Mouse (Mus musculus) hindbrain, embryonic 11.5 days (tissue): Measurements from ENCODE around the gene Ly6g6e. TPM values are rescaled to one million over a fixed set of nuclear protein-coding genes. Genes with fewer than 3 reads are reported as not detected.

ENCODE experiments used
- ATAC-seq: fragments of 200-750 bp; cut with Nextera tagmentation; 2 replicates; pipeline ENCODE4 v1.8.0; 2017; ENCODE audit warnings: mild to moderate bottlenecking, moderate TSS enrichment, moderate library complexity; ENCODE audit not compliant: low FRiP score
- DNase-seq: peaks from one replicate; pipeline ENCODE4 v3.0.0-alpha.2; 2015; ENCODE audit warnings: low spot score
- H3K27ac ChIP-seq: fragments of 300-500 bp; sonication (generic); 2 replicates; pipeline ENCODE4 v1.5.1; 2014; ENCODE audit warnings: mild to moderate bottlenecking, low read depth, low read length
- H3K27me3 ChIP-seq: fragments of 300-500 bp; sonication (generic); 2 replicates; pipeline ENCODE4 v1.6.1; 2014; ENCODE audit warnings: mild to moderate bottlenecking, low read length, moderate library complexity, mixed read lengths; ENCODE audit not compliant: control insufficient read depth, insufficient read depth
- H3K36me3 ChIP-seq: fragments of 300-500 bp; sonication (generic); 2 replicates; pipeline ENCODE4 v1.6.1; 2014; ENCODE audit warnings: mild to moderate bottlenecking, low read length, moderate library complexity, mixed read lengths; ENCODE audit not compliant: control insufficient read depth, insufficient read depth
- H3K4me1 ChIP-seq: fragments of 300-500 bp; sonication (generic); replicated peaks from 2 replicates; pipeline ENCODE4 v1.6.1; 2014; ENCODE audit warnings: low read length, mixed read lengths; ENCODE audit not compliant: control insufficient read depth, insufficient read depth
- H3K4me2 ChIP-seq: fragments of 300-500 bp; sonication (generic); replicated peaks from 2 replicates; pipeline ENCODE4 v1.6.1; 2014; ENCODE audit warnings: mild to moderate bottlenecking, low read depth, low read length
- H3K4me3 ChIP-seq: fragments of 300-500 bp; sonication (generic); 2 replicates; pipeline ENCODE4 v1.5.1; 2014; ENCODE audit warnings: low read depth, low read length
- H3K9ac ChIP-seq: fragments of 300-500 bp; sonication (generic); 2 replicates; pipeline ENCODE4 v1.6.1; 2014; ENCODE audit warnings: low read depth, low read length
- H3K9me3 ChIP-seq: fragments of 300-500 bp; sonication (generic); 2 replicates; pipeline ENCODE4 v1.6.1; 2016; ENCODE audit warnings: low read length; ENCODE audit not compliant: control insufficient read depth
- WGBS: fragments of 180-500 bp; shearing (Covaris S2); extraction: QIAGEN DNeasy Blood & Tissue Kit; methylation state at CpG from one replicate; pipeline ENCODE4 v1.1.7; 2014; 5-methylcytosine and 5-hydroxymethylcytosine counted together
- polyA plus RNA-seq: library from polyadenylated mRNA; unstranded; fragments of >200 nt; fragmentation: Nextera tagmentation; extraction: Ambion mirVana; gene quantifications from 2 replicates; pipeline ENCODE4 v1.2.1, GENCODE M21; 2014

Gene Ly6g6e
- polyA plus RNA-seq, 1 experiment from 2014 or later, result 0.42 TPM

DNA sequence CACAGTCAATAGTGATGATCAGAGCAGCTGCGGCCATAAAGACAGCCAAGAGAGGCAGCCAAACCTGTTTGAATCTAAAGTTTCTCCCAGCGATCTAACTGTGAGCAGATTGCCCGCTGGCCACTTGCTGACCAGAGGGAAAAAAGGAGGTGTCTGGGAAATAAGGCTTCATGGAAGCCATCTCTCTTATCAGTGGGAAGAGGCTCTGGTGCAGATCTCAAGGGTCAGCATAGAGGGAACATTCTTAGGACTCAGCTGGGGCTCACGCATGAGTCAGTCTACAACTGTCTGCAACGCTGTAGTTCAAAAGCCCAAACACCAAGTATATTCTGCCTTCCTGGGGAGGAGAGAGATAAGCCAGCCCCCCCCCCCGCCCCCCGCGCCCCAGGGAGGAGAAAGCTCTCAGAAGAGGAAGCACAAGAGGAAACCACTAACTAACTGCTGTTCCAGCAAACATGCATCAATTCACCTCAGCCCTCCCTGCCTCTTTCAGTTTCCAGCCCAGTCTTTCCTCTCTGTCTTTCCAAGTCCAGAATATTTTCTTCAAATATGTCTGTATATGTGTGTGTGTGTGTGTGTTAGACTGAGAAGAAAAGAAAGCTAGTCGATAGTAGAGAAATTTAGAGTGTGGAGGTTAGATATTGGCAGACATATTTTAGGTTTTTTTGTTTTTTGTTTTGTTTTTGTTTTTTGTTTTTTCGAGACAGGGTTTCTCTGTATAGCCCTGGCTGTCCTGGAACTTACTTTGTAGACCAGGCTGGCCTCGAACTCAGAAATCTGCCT lies 28.4 kb upstream of the Ly6g6e start:
- no peak overlapping the region for H3K27ac ChIP-seq
- no peak overlapping the region for H3K9ac ChIP-seq
- DNase-seq (no peak), ATAC-seq (no peak)
- H3K9me3 ChIP-seq, result no peaks in the 10 kb centered on the region
- 44% methylated on average over 11 of the region's 11 CpGs for WGBS
- peaks cover 4% of the 10 kb centered on the region; the same call in 1 of the 2 replicates for H3K4me1 ChIP-seq
- H3K36me3 ChIP-seq, result no peaks in the 10 kb centered on the region
- no peaks in the 10 kb centered on the region for H3K27me3 ChIP-seq
- H3K4me2 ChIP-seq, result no peak overlapping the region
- H3K4me3 ChIP-seq, result no peak overlapping the region

DNA sequence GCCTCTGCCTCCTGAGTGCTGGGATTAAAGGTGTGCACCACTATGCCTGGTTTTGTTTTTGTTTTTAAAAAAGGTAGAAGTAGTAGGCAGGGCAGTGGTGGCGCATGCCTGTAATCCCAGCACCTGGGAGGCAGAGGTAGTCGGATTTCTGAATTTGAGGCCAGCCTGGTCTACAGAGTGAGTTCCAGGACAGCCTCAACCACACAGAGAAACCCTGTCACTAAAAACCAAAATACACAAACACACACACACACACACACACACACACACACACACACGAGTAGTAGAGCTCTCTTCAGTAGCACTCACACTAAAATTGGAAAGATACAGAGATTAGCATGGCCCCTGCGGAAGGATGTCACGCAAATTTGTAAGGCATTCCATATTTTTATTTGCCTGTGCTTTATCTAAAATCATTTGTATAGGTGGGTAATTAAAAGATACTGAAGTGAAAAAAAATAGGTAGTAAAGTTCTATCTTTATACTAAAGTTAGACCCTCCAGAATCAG lies 27.7 kb upstream of the Ly6g6e start:
- Histone ChIP-seq H3K4me3 (no peak overlapping the region; the same call in 1 of the 2 replicates), H3K36me3 (0 out of 2 replicates have a peak, but pooled peaks cover under 1% of the 10 kb centered on the region), H3K4me1 (peaks cover 4% of the 10 kb centered on the region; the same call in 1 of the 2 replicates), H3K9ac (no peak overlapping the region), H3K27me3 (no peaks in the 10 kb centered on the region), H3K9me3 (no peaks in the 10 kb centered on the region), H3K27ac (peak overlapping the region; percentile 95), H3K4me2 (no peak overlapping the region; the same call in 1 of the 2 replicates)
- ATAC-seq (no peak), DNase-seq (no peak)
- WGBS, result 71% methylated on average over 5 of the region's 5 CpGs

DNA sequence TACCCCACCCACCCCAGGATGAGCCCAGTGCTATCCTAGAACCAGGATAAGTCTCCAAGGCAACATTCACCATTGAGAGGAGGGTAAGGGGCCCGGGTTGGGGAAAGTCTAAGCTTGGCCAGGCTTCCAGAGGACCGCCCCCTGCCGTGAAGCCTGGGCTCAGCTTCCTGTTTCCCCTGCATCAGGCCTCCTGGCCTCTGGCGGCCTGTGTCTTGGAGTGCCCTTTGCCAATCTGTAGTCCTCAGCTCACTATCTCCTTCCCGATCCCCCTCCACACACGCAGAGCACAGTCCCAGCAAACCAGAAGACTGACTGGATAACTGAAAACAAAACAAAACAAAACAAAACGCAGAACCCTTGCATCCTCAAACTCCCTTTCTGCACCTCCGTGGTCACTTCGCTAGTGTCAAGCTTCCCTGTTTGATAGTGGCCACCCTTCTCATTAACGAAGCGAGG lies 27.1 kb upstream of the Ly6g6e start, which contains the start of gene Clic1:
Gene Clic1 (plus strand): TSS at position 406 of the 456 bp plus-strand sequence.
- Histone ChIP-seq H3K4me2 (peak within 1 kb of the TSS; percentile 53), H3K4me1 (peaks cover 4% of the 10 kb centered on the region; the same call in 1 of the 2 replicates), H3K36me3 (0 out of 2 replicates have a peak, but pooled peaks cover 4% of the 10 kb centered on the region), H3K9ac (peak within 1 kb of the TSS; percentile 59), H3K27ac (peak within 1 kb of the TSS; percentile 95), H3K27me3 (no peaks in the 10 kb centered on the region), H3K4me3 (peak within 1 kb of the TSS; percentile 51), H3K9me3 (no peaks in the 10 kb centered on the region)
- ATAC-seq (no peak), DNase-seq (peak; percentile 87)
- 2% methylated on average over 11 of the region's 11 CpGs for WGBS

GRCm38 (mm10) chr17:35050126-35050750 lies 26.5 kb upstream of the Ly6g6e start:
- H3K4me1 ChIP-seq, result peaks cover 4% of the 10 kb centered on the region; the same call in 1 of the 2 replicates
- under 1% methylated on average over 27 of the region's 27 CpGs for WGBS

GRCm38 (mm10) chr17:35051156-35052086 lies 25.3 kb upstream of the Ly6g6e start:
- Histone ChIP-seq H3K27me3 (no peaks in the 10 kb centered on the region), H3K4me1 (peaks cover 4% of the 10 kb centered on the region; the same call in 1 of the 2 replicates), H3K4me3 (peak overlapping the region; percentile 51), H3K36me3 (0 out of 2 replicates have a peak, but pooled peaks cover 4% of the 10 kb centered on the region), H3K9ac (peak overlapping the region; percentile 85), H3K9me3 (no peaks in the 10 kb centered on the region), H3K27ac (peak overlapping the region; percentile 95), H3K4me2 (peak overlapping the region; percentile 53)
- DNase-seq, result peak; percentile 83
- ATAC-seq, result peak; percentile 67
- under 1% methylated on average over 21 of the region's 21 CpGs for WGBS

More at GRCm38 (mm10) chr17:35050126-35050750, 26.5 kb upstream of the Ly6g6e start:
- Histone ChIP-seq H3K36me3 (0 out of 2 replicates have a peak, but pooled peaks cover 4% of the 10 kb centered on the region), H3K9ac (peak overlapping the region; percentile 59), H3K4me2 (peak overlapping the region; percentile 53), H3K4me3 (peak overlapping the region; percentile 51), H3K27me3 (no peaks in the 10 kb centered on the region), H3K9me3 (no peaks in the 10 kb centered on the region), H3K27ac (peak overlapping the region; percentile 95)
- DNase-seq (peak; percentile 76), ATAC-seq (peak; percentile 8; the same call in 1 of the 2 replicates)

DNA sequence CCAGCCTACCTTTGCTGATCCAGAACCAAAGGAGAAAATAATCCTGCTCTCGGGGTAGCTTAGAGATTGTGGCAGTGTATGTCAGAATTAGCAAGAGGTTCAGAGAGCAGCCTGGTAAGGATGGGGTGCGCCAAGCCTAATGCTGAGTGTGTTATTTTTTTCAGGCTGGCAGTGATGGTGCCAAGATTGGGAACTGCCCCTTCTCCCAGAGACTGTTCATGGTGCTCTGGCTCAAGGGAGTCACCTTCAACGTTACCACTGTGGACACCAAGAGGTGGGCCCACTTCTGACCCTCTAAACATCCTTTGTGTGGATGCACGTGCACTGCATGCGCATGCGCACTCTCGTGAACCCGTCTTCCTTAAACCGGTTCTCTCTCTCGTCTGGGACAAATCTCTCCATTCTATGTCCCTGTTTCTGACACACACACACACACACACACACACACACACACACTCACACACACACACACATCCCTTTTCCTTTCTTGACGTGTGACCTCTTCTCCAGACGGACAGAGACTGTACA lies 24.4 kb upstream of the Ly6g6e start:
- Histone ChIP-seq H3K27ac (peak overlapping the region; percentile 95), H3K4me1 (peaks cover 4% of the 10 kb centered on the region; the same call in 1 of the 2 replicates), H3K4me2 (peak overlapping the region; percentile 53), H3K27me3 (no peaks in the 10 kb centered on the region), H3K9me3 (no peaks in the 10 kb centered on the region), H3K4me3 (peak overlapping the region; percentile 51), H3K9ac (peak overlapping the region; percentile 85), H3K36me3 (0 out of 2 replicates have a peak, but pooled peaks cover 4% of the 10 kb centered on the region)
- DNase-seq (no peak), ATAC-seq (no peak)
- WGBS, result 83% methylated on average over 12 of the region's 12 CpGs

DNA sequence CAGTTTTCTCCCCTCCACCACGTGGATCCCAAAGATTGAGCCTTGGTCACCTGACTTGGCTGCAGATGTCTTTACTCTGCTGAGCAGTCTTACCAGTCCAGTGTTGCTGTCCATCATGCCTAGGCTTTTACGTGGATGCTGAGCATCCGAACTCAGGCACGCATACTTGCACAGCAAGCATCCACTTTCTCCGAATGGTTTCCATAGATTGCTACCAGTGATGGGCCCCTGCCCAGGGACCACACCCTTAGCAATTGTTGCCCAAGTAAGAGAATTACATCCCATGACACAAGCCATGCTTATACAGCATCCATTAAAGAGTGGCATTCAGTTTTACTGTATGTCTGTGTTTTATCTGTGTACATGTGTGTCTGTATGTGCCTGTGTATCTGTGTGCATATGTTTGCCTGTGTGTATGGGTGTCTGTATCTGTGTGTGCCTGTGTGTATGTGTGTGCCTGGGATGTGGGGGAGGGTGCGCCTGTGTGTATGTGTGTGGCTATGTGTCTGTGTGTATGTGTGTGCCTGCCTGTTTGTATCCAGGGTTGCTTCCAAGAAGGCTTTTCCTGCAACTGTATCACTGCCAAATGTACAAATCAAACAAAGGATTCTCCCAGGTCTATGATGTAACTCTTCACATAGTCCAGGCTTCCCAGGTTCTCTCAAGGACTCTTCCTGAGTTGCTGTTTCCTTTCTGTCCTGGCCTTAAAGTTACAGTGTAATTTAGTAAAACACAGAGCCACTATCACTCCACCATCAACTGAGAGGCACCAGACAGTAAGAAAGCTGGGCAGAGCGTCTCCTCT lies 20.8 kb upstream of the Ly6g6e start:
- DNase-seq (no peak), ATAC-seq (no peak)
- peaks cover 4% of the 10 kb centered on the region; the same call in 1 of the 2 replicates for H3K4me1 ChIP-seq
- no peak overlapping the region for H3K4me2 ChIP-seq
- no peak overlapping the region for H3K4me3 ChIP-seq
- 91% methylated on average over 7 of the region's 7 CpGs for WGBS
- no peak overlapping the region for H3K9ac ChIP-seq
- H3K27ac ChIP-seq, result no peak overlapping the region
- H3K36me3 ChIP-seq, result peaks cover 4% of the 10 kb centered on the region; the same call in 1 of the 2 replicates
- no peaks in the 10 kb centered on the region for H3K9me3 ChIP-seq
- no peaks in the 10 kb centered on the region for H3K27me3 ChIP-seq
